Mouse (Mus musculus) kidney, embryonic 14.5 days (tissue): ENCODE measurements around the gene Nprl3. TPM values are rescaled to one million over a fixed set of nuclear protein-coding genes. Genes with fewer than 3 reads are reported as not detected.

ENCODE experiments used
- ATAC-seq: fragments of 200-750 bp; cut with Nextera tagmentation; 2 replicates; pipeline ENCODE4 v1.8.0; 2017; ENCODE audit warnings: moderate number of reproducible peaks, mild to moderate bottlenecking, moderate TSS enrichment, moderate library complexity; ENCODE audit not compliant: low FRiP score, low TSS enrichment
- H3K27ac ChIP-seq: fragments of 300-500 bp; sonication (generic); 2 replicates; pipeline ENCODE4 v1.5.1; 2014; ENCODE audit warnings: low read depth, mild to moderate bottlenecking, low read length, moderate library complexity, mixed read lengths
- H3K27me3 ChIP-seq: fragments of 300-500 bp; sonication (generic); 2 replicates; pipeline ENCODE4 v1.6.1; 2014; ENCODE audit warnings: mild to moderate bottlenecking, low read length; ENCODE audit not compliant: control insufficient read depth, insufficient read depth
- H3K36me3 ChIP-seq: fragments of 300-500 bp; sonication (generic); 2 replicates; pipeline ENCODE4 v1.6.1; 2014; ENCODE audit warnings: low read length, mixed read lengths; ENCODE audit not compliant: control insufficient read depth, insufficient read depth
- H3K4me1 ChIP-seq: fragments of 300-500 bp; sonication (generic); 2 replicates; pipeline ENCODE4 v1.6.1; 2014; ENCODE audit warnings: low read length, mixed read lengths; ENCODE audit not compliant: control insufficient read depth, insufficient read depth
- H3K4me2 ChIP-seq: fragments of 300-500 bp; sonication (generic); replicated peaks from 2 replicates; pipeline ENCODE4 v1.6.1; 2014; ENCODE audit warnings: low read depth, mild to moderate bottlenecking, low read length
- H3K4me3 ChIP-seq: fragments of 300-500 bp; sonication (generic); 2 replicates; pipeline ENCODE4 v1.5.1; 2014; ENCODE audit warnings: mild to moderate bottlenecking, low read length
- H3K9ac ChIP-seq: fragments of 300-500 bp; sonication (generic); 2 replicates; pipeline ENCODE4 v1.6.1; 2014; ENCODE audit warnings: low read depth, mild to moderate bottlenecking, low read length, moderate library complexity
- H3K9me3 ChIP-seq: fragments of 300-500 bp; sonication (generic); 2 replicates; pipeline ENCODE4 v1.6.1; 2016; ENCODE audit warnings: low read length; ENCODE audit not compliant: control insufficient read depth
- WGBS: fragments of 180-500 bp; shearing (Covaris S2); extraction: QIAGEN DNeasy Blood & Tissue Kit; methylation state at CpG from one replicate; pipeline ENCODE4 v1.1.7; 2014; 5-methylcytosine and 5-hydroxymethylcytosine counted together
- polyA plus RNA-seq: library from polyadenylated mRNA; unstranded; fragments of >200 nt; fragmentation: Nextera tagmentation; extraction: Ambion mirVana; gene quantifications from 2 replicates; pipeline ENCODE4 v1.2.1, GENCODE M21; 2014

The Nprl3 gene
- polyA plus RNA-seq, 1 experiment from 2014 or later: 45.5 TPM

DNA sequence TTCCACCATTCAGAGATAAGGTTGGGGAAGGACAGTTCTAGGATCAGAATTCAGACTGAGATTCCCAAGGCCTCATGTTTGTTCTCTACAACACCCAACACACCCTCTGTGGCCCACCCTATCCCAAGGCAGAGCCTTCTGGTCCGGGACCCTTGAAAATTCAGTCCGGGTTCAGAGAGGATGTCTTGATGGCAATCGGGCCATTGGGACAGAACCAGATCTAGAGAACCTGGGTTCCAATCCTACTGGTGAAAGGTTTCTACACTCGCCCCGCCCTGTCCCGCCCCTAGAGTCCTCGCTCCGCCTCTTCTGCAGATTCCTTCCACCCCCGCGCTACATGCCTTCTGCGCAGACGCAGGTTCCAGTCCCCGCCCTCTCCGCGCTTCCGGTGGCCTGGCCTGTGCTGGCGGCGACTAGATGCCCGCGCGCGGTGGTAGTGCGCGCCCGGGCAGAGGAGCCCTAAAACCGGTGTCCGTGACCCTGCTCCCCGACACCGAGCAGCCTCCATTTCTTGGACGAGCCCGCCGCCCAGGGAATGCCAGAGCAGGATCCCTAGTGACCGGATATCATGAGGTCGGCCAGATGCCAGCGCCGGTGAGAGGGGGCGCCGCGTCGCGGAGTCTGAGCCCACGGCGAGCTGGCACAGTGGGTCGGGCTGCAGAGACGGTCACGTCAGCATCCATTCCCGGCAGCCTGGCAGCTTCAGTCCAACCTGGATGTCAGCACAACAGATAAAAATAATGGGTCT lies 41.2 kb downstream of the Nprl3 start, which contains the start of gene Mpg:
TSS of gene Mpg (plus strand) at position 382 of the 748 bp plus-strand sequence.
- H3K4me1 ChIP-seq: peaks cover 39% of the 10 kb centered on the region
- WGBS: 3% methylated on average over 47 of the region's 47 CpGs
- H3K27ac ChIP-seq: peak within 1 kb of the TSS; percentile 85
- peak; percentile 77 for ATAC-seq
- no peaks in the 10 kb centered on the region for H3K27me3 ChIP-seq
- peak within 1 kb of the TSS; percentile 79 for H3K9ac ChIP-seq
- H3K9me3 ChIP-seq: no peaks in the 10 kb centered on the region
- H3K4me3 ChIP-seq: peak within 1 kb of the TSS; percentile 67
- peaks cover 20% of the 10 kb centered on the region for H3K36me3 ChIP-seq
- H3K4me2 ChIP-seq: peak within 1 kb of the TSS; percentile 74

DNA sequence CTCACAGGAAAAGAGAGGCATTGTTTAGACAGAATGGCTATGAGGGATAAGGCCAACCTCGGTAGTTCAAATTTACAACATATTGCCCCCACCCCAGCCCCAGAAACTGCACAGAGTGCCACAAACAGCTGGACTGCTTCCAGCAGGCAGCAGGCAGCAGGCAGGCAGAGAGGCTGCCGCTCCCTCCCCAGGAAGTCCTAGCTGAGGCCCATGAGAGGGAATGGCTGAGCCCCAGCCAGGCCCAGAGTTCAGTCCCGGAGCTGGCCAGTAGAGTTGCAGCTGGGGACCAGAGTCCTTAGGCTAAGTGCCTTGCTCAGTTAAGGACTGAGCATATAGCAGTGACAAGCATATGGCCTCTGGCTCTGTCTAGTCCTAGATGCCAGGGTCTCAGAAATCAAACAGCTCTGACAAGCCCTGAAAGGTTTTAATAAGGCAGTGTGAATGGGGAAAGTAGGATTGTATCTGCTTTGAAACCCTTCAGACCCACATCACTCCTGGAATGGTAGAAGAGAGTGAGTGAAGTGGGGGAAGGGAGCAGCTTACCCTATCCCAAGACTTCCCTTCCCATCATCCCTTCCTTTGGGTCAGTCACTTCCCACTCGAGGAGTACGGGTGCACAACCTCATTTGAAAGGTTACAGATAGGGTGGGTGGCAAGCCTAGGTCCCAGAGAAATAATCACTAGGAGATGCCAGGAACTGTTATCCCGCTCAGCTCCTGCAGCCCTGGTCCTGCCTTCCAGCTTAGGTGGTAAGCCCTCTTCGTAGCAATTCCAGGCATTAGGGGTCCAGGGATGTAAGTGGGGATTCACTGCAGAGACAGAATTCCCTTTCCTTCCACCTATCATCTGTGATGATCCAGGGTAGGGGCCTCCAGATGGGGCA lies 42.0 kb downstream of the Nprl3 start:
- no peak overlapping the region for H3K4me3 ChIP-seq
- no peaks in the 10 kb centered on the region for H3K27me3 ChIP-seq
- no peak overlapping the region for H3K4me2 ChIP-seq
- WGBS: 50% methylated on average over 7 of the region's 7 CpGs
- no peak for ATAC-seq
- peaks cover 45% of the 10 kb centered on the region for H3K4me1 ChIP-seq
- no peaks in the 10 kb centered on the region for H3K9me3 ChIP-seq
- H3K36me3 ChIP-seq: peaks cover 12% of the 10 kb centered on the region
- no peak overlapping the region for H3K9ac ChIP-seq
- H3K27ac ChIP-seq: peak overlapping the region; percentile 85

DNA sequence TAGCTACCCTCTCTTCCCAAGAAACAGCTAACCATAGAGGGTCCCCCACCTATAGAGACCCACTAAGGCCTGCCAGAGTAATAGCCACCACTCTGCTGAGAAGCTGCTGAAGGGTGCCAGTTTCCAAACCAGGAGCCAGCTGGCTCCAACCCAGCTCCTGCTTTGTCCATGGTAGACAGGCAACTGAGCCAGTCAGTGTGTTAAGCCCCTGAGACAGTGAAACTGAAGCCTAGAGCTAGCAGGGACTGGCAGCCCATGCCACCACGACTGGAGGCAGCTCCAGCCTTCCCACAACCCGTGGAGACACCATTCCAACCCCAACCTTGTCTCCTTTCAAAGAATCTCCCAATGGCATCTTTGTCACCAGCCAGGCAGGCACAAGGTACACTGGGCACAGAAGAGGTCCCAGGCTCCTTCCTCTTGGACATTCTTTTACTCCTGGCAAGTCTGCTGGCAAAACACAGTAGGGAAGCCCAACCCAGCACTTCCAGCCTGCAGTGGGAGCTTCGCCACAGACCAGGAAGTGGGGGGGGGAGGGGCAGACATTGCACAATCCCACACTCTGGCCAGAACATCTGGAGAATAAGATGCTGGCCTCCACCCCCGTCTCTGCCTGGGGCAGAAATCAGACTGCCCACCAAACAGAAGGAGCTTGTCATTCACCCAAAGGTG lies 42.9 kb downstream of the Nprl3 start:
- H3K4me1 ChIP-seq: peaks cover 52% of the 10 kb centered on the region
- WGBS: 25% methylated on average over 4 of the region's 4 CpGs
- H3K27me3 ChIP-seq: no peaks in the 10 kb centered on the region
- H3K9ac ChIP-seq: no peak overlapping the region
- ATAC-seq: no peak
- H3K27ac ChIP-seq: peak overlapping the region; percentile 85
- H3K9me3 ChIP-seq: no peaks in the 10 kb centered on the region
- no peak overlapping the region for H3K4me3 ChIP-seq
- H3K4me2 ChIP-seq: no peak overlapping the region
- H3K36me3 ChIP-seq: 0 out of 2 replicates have a peak, but pooled peaks cover 7% of the 10 kb centered on the region

DNA sequence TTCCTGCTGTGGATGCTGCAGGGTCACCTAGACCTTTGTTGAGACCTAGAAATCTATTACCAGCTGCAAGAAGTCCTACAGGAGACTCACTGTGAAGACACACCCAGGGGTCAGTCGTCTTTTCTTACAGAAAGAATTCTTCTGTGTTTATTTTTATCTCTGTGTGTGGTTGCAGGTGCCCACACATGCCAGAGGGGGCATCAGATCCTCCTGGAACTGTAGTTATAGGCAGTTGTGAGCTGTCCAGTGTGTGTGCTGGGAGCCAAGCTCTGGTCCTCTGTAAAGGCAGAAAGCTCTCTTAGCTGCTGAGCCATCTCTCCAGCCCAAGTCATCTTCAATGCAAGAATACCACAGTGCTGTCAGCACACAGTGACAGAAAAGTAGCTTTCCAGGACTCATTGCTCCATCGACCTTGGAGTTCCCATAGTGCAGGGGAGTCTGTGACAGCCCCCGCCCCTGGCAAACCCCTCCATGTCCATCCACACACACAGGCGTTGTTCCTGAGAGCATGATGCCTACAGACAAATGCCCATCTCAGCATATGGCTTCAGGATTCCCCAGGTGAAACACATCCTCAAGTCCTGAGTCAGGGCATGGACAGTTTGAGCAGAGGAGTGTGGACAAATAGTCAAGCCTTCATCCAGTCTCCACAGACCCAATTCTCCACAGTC lies 44.1 kb downstream of the Nprl3 start:
- WGBS: 69% methylated on average over 4 of the region's 4 CpGs
- Histone ChIP-seq H3K27ac (no peak overlapping the region), H3K36me3 (0 out of 2 replicates have a peak, but pooled peaks cover 3% of the 10 kb centered on the region), H3K9me3 (no peaks in the 10 kb centered on the region), H3K4me2 (no peak overlapping the region; the same call in 1 of the 2 replicates), H3K4me3 (no peak overlapping the region), H3K27me3 (no peaks in the 10 kb centered on the region), H3K9ac (no peak overlapping the region), H3K4me1 (peaks cover 52% of the 10 kb centered on the region)
- ATAC-seq: no peak

DNA sequence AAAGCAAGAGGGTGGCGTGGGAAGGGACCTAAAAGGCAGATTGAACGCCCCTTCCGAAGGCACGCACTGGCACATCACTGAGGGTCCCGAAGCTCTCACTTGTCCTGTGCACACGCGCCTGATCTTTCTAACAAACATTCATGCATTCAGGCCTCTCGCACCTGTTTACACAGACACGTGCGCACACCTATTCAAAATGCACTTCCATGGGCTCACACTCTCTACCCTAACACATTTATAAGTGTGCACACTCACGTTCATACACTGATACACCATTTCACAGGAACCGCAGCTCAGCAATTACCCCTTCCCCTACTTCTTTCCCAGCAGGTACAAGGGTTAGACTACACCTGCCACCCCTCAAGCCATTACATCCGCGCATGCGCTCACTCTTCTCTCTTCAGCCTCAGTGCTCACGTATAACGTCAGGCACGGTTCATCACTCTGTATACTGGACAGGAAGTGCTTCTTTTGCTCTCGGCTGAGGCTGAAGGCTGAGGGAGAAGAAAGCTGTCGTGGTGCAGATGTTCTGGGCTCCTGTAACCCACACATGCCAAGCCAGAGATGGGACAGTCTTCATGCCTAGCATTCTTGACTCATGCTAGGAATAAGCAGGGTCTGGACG lies 44.8 kb downstream of the Nprl3 start:
- H3K4me2 ChIP-seq: peak overlapping the region; percentile 93
- H3K4me1 ChIP-seq: peaks cover 52% of the 10 kb centered on the region
- no peaks in the 10 kb centered on the region for H3K27me3 ChIP-seq
- H3K4me3 ChIP-seq: peak overlapping the region; percentile 94
- peak overlapping the region; percentile 94; the same call in 1 of the 2 replicates for H3K27ac ChIP-seq
- no peaks in the 10 kb centered on the region for H3K9me3 ChIP-seq
- H3K36me3 ChIP-seq: no peaks in the 10 kb centered on the region
- ATAC-seq: no peak
- peak overlapping the region; percentile 95; the same call in 1 of the 2 replicates for H3K9ac ChIP-seq
- WGBS: 8% methylated on average over 21 of the region's 21 CpGs

DNA sequence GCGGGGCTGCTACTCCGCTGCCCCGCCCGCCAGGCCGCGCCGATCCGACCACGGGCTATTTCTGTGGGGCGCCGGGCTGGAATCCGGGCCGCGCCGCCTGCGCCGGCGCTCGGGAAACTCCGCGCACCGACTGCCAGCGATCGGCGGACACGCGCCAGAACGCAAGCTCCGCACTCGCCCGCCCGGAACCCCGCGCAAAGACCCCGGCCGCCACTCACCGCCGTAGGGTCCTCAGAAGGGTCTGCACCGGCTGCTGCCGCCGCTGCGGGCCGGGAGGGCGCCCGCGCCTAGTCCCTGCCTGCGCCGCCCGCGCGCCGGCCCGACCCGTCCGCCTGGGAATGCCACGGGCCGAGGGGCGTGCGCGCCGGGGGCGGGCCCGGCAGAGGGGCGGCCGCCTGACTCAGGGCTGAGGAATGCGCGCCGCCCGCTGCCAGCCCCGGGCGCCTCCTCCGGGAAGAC lies 45.5 kb downstream of the Nprl3 start, which contains the start of gene Rhbdf1:
TSS of gene Rhbdf1 (minus strand) at position 350 of the 459 bp plus-strand sequence.
- Histone ChIP-seq H3K4me3 (peak within 1 kb of the TSS; percentile 94), H3K36me3 (no peaks in the 10 kb centered on the region), H3K27me3 (no peaks in the 10 kb centered on the region), H3K9me3 (no peaks in the 10 kb centered on the region), H3K9ac (peak within 1 kb of the TSS; percentile 95), H3K4me1 (peaks cover 46% of the 10 kb centered on the region), H3K4me2 (peak within 1 kb of the TSS; percentile 93), H3K27ac (peak within 1 kb of the TSS; percentile 94)
- WGBS: under 1% methylated on average over 51 of the region's 72 CpGs
- ATAC-seq: peak; percentile 50

DNA sequence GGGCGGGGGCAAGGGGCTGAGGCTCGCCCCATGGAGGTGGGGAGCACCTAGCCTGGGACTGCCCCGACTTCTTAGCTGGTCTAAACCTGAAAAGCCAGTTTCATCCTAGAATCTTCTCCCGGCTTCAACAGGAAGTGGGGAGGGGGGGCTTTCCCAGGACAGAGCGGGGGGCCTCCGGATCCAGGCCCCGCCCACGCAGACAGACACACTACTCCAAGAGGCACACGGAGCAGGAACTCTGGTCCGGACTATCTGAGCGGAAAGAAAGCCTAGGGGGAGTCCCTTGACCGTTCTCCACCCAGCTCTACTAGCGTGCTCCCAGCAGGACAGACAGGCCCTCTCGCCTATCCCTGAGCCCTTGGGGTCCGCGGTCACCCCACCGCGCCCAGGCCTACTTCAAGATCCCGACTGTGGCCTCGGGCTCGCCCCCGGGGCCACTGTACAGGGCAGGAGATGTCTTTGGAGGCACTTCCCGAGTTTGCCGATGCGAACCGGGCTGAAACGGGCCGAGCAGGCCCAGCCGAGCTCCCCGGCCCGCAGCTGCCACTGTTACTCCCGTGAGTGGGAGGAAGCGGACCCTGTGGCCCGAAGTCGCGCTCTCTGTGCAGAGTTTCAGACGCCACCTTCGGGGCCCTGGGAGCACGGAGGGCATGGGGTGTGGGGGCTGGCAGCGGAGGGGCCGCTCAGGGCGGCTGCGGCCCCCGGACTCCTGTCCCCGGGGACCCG lies 46.1 kb downstream of the Nprl3 start:
- Histone ChIP-seq H3K27ac (peak overlapping the region; percentile 94), H3K27me3 (no peaks in the 10 kb centered on the region), H3K9ac (peak overlapping the region; percentile 95), H3K36me3 (no peaks in the 10 kb centered on the region), H3K9me3 (no peaks in the 10 kb centered on the region), H3K4me2 (peak overlapping the region; percentile 93), H3K4me3 (peak overlapping the region; percentile 94), H3K4me1 (peaks cover 45% of the 10 kb centered on the region)
- ATAC-seq: peak; percentile 74
- 1% methylated on average over 46 of the region's 46 CpGs for WGBS
